Mouse (Mus musculus) heart, adult 8-10 months (tissue): ENCODE data around the gene Ttc30a2. TPM values are rescaled to one million over a fixed set of nuclear protein-coding genes. Genes with fewer than 3 reads are reported as not detected.
"Not testable (repeated sequence)": the region's sequence is repeated elsewhere in the genome, so short reads cannot be mapped to it uniquely, and the experiment has no call there.

Experiments
- DNase-seq: peaks from one replicate; pipeline ENCODE4 v3.0.0; 2022; ENCODE audit warnings: low spot score
- total RNA-seq, 4 experiments: library from RNA; stranded (reverse); gene quantifications; 2 replicates each; pipeline ENCODE4 v1.2.4; 2022

Gene Ttc30a2
- total RNA-seq, 4 experiments from 2014 or later, result 2.1 to 3.5 (median 2.5) TPM

GRCm38 (mm10) chr2:75981440-75982081 is 3.6 kb upstream of the Ttc30a2 start, which contains the start of gene Ttc30a1:
Gene Ttc30a1, minus strand, starts transcription at chr2:75981967.
- DNase-seq, result peak; percentile 93

GRCm38 (mm10) chr2:75980933-75981439 is 3.0 kb upstream of the Ttc30a2 start:
- not testable (repeated sequence) for DNase-seq

GRCm38 (mm10) chr2:75976070-75976469 is 1.9 kb downstream of the Ttc30a2 start:
- not testable (repeated sequence) for DNase-seq

DNA sequence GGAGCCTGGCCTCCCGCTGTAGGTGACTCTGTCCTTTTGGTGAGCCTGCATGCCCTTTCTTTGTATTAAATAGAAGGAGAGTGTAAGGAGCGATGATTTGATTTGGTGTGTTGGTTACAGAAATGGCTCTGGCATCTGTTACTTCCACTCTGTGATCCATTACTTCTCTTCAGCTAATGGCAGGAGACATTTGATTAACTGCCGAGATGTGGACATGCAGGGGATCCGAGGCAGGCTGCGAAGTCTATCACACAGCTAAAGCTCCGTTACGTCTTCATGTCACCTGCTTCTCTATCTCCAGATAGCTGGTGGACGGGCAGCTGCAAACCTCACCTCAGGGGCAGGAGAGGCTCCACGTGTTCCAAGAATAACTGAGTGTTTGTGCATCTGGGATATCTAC is 3.8 kb downstream of the Ttc30a2 start:
- DNase-seq, result no peak

GRCm38 (mm10) chr2:75964972-75965371 is 13.0 kb downstream of the Ttc30a2 start:
- peak; percentile 86 for DNase-seq

GRCm38 (mm10) chr2:75964512-75964911 is 13.5 kb downstream of the Ttc30a2 start:
- DNase-seq, result peak; percentile 68

- DNase-seq, result no peak
These were observed 13.9 kb downstream of the Ttc30a2 start for GRCm38 (mm10) chr2:75964051-75964450.

DNA sequence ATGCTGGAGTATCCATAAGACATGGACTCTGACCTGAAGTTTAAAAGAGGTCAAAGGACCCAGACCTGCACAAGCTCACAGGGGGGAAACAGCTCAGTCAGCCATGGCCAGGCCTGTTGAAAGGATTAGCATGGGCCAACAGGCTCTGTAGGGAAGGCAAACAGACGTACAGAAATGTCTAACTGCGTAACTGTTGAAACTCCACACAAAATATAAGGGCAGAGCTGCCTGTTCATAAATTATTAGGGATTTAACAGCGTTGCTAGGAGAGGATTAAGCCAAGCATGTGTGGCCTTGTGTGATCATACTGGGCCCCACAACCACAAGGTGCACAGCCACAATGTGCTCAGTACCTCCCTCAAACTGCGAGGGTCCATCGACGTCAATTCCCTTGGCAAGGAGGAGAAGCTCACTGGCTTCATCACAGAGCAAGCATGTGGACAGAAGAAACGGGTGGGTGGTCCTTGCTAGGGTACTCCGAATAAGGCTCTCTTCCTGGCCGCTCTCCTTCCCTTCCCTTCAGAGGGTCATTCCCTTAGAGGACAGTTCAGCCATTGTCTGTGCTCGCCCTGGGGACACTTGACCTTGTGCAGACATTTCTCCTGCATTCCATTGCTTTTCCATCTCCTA is 14.6 kb downstream of the Ttc30a2 start:
- no peak for DNase-seq

DNA sequence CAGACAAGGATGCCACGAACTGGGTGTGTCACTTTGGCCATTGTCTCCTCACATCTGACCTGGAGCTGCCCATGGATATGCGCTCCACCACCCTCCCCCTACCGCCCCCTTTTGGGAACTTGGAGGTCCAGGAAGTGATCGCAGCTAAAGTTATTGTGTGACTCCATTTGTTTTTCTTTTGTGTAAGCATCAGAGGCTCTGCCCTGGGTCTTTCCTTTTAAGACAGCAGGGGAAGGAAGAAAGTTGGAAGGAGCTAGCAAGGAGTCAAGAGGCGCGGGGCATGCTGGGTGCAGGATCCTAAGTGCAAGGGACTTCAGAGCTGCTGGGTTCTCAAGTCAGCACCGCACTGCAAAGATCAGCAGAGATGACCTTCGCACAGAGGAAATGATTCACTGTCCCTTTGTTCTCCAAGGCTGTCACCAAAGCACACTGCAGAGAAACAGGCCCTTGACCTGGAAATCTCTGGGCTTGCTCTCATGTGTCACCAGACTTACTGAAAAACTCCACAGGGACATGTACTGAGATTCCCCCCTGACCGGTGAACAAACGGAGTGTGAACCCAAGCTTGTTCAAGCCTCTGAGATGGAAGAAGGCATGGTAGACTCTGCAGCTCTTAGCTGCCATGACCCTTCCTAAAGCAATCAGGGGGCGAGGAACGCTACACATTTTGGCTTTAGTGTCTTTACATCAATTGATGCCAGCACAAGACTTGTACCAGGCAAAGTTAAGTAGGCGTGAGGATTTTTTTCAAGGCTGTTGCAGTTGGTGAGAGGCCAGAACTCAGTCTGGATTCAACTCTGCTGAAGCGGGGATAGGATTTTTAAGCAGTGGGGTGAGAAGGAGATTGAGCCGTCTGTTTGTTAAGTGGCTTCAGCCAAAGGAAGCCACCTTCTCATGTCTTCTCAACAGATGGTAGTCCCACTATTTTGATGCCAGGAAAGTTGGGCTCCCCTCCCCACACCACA is 17.3 kb downstream of the Ttc30a2 start:
- peak; percentile 35 for DNase-seq

GRCm38 (mm10) chr2:75959850-75960365 is 18.1 kb downstream of the Ttc30a2 start:
- DNase-seq, result no peak

- DNase-seq, result no peak
These were observed 18.7 kb downstream of the Ttc30a2 start for GRCm38 (mm10) chr2:75959183-75959849.

DNA sequence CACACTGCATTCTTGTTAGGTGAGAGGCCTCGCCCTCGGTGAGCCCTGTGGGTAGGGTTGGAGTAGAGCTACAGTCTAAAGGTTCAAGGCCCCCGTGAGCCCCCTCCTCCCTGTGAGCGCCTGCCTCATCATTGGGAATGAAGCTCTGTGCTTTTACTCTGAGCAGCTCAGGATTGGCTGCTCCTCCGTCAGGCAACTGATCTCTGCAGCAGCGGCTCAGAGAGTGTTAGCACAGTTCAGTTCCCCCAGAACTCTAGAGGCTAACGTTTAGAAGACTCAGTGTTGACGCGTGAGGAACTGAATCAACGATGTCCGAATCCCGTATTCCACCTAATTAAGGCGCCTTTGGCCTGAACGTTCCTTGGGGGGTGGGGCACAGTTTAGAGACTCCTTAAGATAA is 22.3 kb downstream of the Ttc30a2 start:
- DNase-seq, result no peak

DNA sequence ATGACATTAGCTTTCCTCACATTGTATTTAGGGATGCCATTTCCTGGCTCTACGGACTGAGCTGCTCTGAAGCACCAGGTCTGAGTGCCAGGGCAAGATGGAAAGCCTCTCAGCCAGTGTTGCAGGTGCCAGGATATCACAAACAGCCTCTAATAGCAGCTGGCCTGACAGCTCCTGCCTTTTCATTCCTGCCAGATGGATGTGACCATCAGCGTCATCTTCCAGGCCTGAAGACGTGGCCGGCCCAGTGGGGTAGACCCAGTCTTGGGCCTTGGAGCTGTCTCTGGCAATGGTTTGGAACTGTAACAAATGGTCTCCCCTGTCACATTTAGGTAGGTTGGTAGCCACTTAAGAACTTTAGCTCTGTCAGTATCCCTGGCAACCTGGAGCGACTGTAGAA is 24.6 kb downstream of the Ttc30a2 start:
- no peak for DNase-seq

GRCm38 (mm10) chr2:75950685-75951084 is 27.3 kb downstream of the Ttc30a2 start:
- DNase-seq, result no peak

- peak; percentile 85 for DNase-seq
These were observed 39.6 kb downstream of the Ttc30a2 start, which contains the start of gene Ttc30b for GRCm38 (mm10) chr2:75938117-75939063. Gene Ttc30b, minus strand, starts transcription at chr2:75938585.

GRCm38 (mm10) chr2:75937520-75938116 is 40.4 kb downstream of the Ttc30a2 start:
- DNase-seq, result peak; percentile 42

- DNase-seq, result not testable (repeated sequence)
These were observed 41.3 kb downstream of the Ttc30a2 start for GRCm38 (mm10) chr2:75936685-75937084.

DNA sequence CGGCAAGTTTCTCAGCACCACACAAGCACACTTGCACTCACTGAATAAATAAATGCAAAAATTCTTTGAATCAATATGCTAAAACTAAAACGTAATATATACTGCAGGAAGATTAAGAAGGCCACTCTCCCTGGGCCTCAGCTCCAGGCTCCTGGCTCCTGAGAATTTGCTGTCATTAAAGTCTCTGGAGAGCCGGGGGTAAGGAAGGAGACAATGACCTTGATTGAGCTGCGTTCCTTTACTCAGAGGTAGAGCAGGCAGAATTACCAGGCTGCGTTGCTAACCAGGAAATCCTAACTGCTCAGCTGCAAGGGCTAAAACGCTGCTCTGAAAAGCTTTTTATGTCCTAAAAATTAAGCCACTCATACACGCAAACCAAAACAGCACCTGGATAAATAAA is 44.4 kb downstream of the Ttc30a2 start:
- no peak for DNase-seq

DNA sequence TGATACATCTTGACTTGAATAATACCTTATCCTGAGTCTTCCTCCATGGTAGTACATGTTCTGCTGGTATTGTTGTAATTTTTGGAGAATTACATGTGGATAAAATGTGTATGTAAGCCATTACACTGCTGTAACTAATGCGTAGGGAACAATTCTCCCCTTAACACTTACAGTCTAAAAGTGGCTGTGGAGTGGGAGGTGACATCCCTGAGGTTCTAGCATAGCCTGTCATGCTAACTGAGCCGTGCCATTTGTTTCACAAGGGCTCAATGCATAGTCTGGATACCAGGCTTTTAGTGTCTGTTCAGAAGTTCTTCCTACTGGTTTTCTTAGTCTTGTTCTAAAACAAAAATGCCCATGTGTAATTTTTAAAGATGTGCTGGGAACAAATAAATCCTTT is 47.0 kb downstream of the Ttc30a2 start:
- DNase-seq, result no peak
